Mouse (Mus musculus) ES-E14 (cell line): ENCODE data around the gene Mien1. TPM values are rescaled to one million over a fixed set of nuclear protein-coding genes. Genes with fewer than 3 reads are reported as not detected.

ENCODE experiments used
- DNase-seq: peaks from one replicate; pipeline ENCODE4 v3.0.0-alpha.2; 2013; ENCODE audit warnings: low read depth, low spot score
- H3K27ac ChIP-seq: 2 replicates; pipeline ENCODE4 v1.5.1; 2012; ENCODE audit warnings: low read depth, mild to moderate bottlenecking, low read length, moderate library complexity, mixed read lengths; ENCODE audit not compliant: poor library complexity, insufficient read depth, severe bottlenecking
- H3K36me3 ChIP-seq: 2 replicates; pipeline ENCODE4 v1.6.1; 2012; ENCODE audit warnings: mild to moderate bottlenecking, low read length, moderate library complexity, mixed read lengths; ENCODE audit not compliant: control insufficient read depth, poor library complexity, insufficient read depth, severe bottlenecking
- H3K4me1 ChIP-seq, 2 experiments: fragments of 150-350 bp in 1 of 2; sonication (generic) in 1 of 2; 2 replicates each; pipeline ENCODE4 v1.6.1; 2012; ENCODE audit warnings: low read length in 2 of 2, mild to moderate bottlenecking in 1 of 2, mixed read lengths in 1 of 2; ENCODE audit not compliant: control insufficient read depth in 2 of 2, insufficient read depth in 2 of 2, poor library complexity in 1 of 2
- H3K4me3 ChIP-seq, 2 experiments: fragments of 150-350 bp in 1 of 2; sonication (generic) in 1 of 2; 2 replicates each; pipeline ENCODE4 v1.5.1; 2012; ENCODE audit warnings: low read length in 2 of 2, low read depth in 1 of 2, mild to moderate bottlenecking in 1 of 2, mixed read lengths in 1 of 2; ENCODE audit not compliant: insufficient read depth in 1 of 2, poor library complexity in 1 of 2, severe bottlenecking in 1 of 2
- H3K9ac ChIP-seq: 2 replicates; pipeline ENCODE4 v1.6.1; 2012; ENCODE audit warnings: low read depth, mild to moderate bottlenecking, low read length, mixed read lengths; ENCODE audit not compliant: poor library complexity, insufficient read depth, severe bottlenecking
- H3K9me3 ChIP-seq: fragments of 150-350 bp; sonication (generic); 2 replicates; pipeline ENCODE4 v1.6.1; 2012; ENCODE audit warnings: low read depth, mild to moderate bottlenecking, low read length; ENCODE audit not compliant: control insufficient read depth, insufficient read depth
- CHD2 ChIP-seq: IDR thresholded peaks from 2 replicates; pipeline ENCODE4 v1.6.1; 2014; ENCODE audit warnings: mild to moderate bottlenecking, low read depth, low read length, inconsistent platforms
- HCFC1 ChIP-seq: IDR thresholded peaks from 2 replicates; pipeline ENCODE4 v1.6.1; 2012; ENCODE audit warnings: low read length, inconsistent platforms, borderline replicate concordance; ENCODE audit not compliant: insufficient read depth
- MAFK ChIP-seq: IDR thresholded peaks from 2 replicates; pipeline ENCODE4 v1.6.1; 2014; ENCODE audit warnings: mild to moderate bottlenecking, low read depth, low read length, inconsistent platforms; ENCODE audit not compliant: insufficient read depth
- ZC3H11A ChIP-seq: IDR thresholded peaks from 2 replicates; pipeline ENCODE4 v1.6.1; 2012; ENCODE audit warnings: low read depth, mild to moderate bottlenecking, inconsistent platforms, low read length, borderline replicate concordance
- ZNF384 ChIP-seq: IDR thresholded peaks from 2 replicates; pipeline ENCODE4 v1.6.1; 2012; ENCODE audit warnings: low read depth, low read length, inconsistent platforms
- in situ Hi-C, 2 experiments: fragments of 600-800 bp; cut with MboI; formaldehyde crosslinking; loops; one replicate each; pipeline ENCODE4 v1.15.1; 2025; ENCODE audit warnings: low sequenced_read_pairs in 2 of 2, inconsistent platforms in 1 of 2; ENCODE audit not compliant: unreplicated experiment in 2 of 2
- total RNA-seq: library from RNA; depleted of rRNA; stranded (reverse); fragments of 300-350 nt; gene quantifications from 2 replicates; pipeline ENCODE4 v1.2.3, GENCODE M21; 2012

Mien1 gene
- total RNA-seq, 1 experiment, result 52.5 TPM

DNA sequence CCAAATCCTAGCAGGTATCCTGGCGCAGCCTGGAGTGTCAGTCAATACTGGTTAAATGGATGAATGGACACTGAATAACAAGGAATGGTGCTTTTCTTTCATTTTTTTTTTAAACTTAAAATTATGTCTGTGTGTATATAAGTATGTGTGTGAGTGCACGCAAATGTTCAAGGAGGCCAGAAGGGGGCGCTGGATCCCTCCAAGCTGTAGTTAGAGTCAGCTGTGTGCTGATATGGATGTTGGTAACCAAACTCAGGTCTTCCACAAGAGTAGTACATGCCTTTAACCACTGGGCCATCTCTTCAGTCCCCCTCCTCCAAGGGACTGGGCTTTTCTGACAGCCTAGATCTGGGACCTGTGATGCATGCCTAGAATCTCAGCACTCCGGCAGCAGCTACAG is 16.7 kb upstream of the Mien1 start:
- Histone ChIP-seq H3K9ac (no peak overlapping the region), H3K9me3 (no peaks in the 10 kb centered on the region), H3K4me3 (no peak overlapping the region), H3K27ac (no peak overlapping the region), H3K36me3 (peaks cover 52% of the 10 kb centered on the region), H3K4me1 (peaks cover 3 to 20% of the 10 kb centered on the region in 2 experiments; a peak in 3 of 4 replicates)
- no peak for DNase-seq
- TF ChIP-seq ZNF384, result 0 out of 2 replicates have a peak, but pooled peaks have one; percentile 14
- no peak for TF ChIP-seq MAFK
- in situ Hi-C loops, result no loop called here

DNA sequence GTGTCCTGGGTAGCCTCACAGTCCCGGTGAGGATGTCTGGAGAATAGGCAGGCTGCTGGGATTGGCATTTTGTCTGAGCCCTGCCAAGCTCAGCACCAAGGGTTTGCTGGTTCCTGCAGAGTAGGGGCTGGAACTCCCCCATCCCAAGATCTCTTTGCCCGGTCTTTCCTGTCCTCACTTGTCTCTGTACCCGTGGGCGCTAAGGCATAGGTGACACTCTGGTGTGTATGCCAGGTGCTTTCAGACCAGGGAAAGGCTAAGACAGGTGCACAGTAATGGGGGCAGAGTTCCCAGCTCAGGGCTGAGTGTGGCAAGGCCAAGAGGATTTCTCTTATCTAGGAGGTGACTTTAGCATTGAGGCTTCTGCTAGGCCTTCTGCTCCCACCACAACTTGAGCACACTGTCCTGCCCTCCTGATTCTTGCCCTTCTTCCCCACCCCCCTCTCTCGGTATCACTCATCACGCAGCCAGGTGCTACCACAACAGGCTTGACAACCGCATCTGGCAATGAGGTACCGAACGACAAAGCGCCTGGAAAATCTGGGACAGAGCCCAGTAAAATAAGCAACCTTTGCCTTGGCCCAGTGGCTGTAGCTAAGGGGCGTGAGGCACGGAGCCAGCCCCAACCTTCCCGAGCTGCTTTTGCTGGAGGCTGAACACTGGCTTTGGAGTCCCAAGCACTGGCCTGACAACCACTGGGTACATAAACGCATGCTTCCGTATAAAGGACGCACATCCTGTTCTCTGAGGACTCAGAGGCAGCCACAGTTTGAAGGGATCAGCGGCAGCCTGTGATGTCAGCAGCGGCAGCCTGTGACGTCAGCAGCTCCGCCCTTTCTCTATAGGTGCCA is 11.4 kb upstream of the Mien1 start:
- Histone ChIP-seq H3K27ac (no peak overlapping the region), H3K9ac (no peak overlapping the region), H3K4me3 (peak overlapping the region; percentile 22 to 39; a peak in 2 of 4 replicates), H3K4me1 (peaks cover 9 to 31% of the 10 kb centered on the region in 2 experiments), H3K36me3 (peaks cover 51% of the 10 kb centered on the region), H3K9me3 (no peaks in the 10 kb centered on the region)
- in situ Hi-C loops, result no loop called here
- TF ChIP-seq CHD2 (no peak), MAFK (no peak), ZNF384 (no peak), HCFC1 (no peak), ZC3H11A (no peak)
- DNase-seq, result no peak

DNA sequence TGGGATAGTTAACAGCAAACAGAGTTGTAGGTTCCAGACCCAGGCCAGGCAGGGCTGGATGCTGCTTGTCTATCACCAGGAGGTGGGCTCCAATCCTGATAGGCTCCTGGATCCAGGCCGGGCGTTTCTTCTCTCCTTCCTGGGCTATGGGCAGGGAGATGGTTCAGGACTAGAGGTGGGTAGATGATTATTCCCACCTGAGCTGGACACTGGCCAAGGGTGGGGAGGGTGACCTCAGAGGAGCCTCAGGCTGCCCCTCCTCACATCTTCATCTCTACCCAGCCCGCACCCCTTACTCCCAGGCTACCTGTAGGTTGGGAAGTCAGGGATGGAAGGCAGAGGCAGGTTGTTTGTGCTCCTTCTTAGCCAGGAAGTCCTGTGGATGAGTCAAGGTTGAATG is 10.6 kb upstream of the Mien1 start:
- Histone ChIP-seq H3K4me3 (peak overlapping the region; percentile 22 to 38; a peak in 2 of 4 replicates), H3K9me3 (no peaks in the 10 kb centered on the region), H3K9ac (no peak overlapping the region), H3K27ac (no peak overlapping the region), H3K4me1 (peaks cover 9 to 31% of the 10 kb centered on the region in 2 experiments), H3K36me3 (peaks cover 44% of the 10 kb centered on the region)
- TF ChIP-seq ZNF384 (no peak), CHD2 (no peak), MAFK (no peak), ZC3H11A (no peak), HCFC1 (no peak)
- DNase-seq, result no peak
- in situ Hi-C loops, result no loop called here

DNA sequence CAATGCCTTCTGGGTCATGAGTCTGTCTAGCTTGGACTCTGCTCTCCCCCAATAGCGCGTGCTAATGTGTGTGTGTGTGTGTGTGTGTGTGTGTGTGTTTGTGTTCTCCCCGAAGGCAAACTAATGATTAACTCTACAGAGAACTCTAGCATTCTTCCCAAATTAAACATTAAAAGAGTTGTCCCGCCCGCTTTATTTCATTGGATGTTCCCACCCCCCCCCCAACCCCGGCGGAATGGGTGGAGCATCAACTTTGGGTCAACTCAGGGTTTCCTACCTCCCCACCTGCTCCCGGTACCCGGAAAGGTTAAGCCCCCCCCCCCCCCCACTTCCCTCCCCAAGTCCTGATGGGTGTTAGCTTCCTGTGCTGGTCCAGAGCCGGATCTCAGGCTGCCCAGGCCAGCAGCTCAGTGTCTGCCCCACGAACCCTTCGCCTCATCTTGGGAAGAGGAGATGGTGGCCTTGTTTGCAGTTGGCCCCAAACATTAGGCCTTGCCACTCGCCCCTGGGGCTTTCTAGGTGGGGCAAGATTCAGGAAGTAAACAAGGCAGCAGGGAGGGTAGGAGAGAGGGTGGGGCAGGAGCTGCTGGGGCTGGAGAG is 9.5 kb upstream of the Mien1 start:
- H3K4me3 ChIP-seq, result peak overlapping the region; percentile 61 to 78
- H3K36me3 ChIP-seq, result peaks cover 32% of the 10 kb centered on the region
- H3K27ac ChIP-seq, result peak overlapping the region; percentile 68; the same call in 1 of the 2 replicates
- H3K9me3 ChIP-seq, result no peaks in the 10 kb centered on the region
- peaks cover 9 to 31% of the 10 kb centered on the region in 2 experiments for H3K4me1 ChIP-seq
- TF ChIP-seq ZC3H11A (no peak), ZNF384 (no peak), MAFK (no peak), HCFC1 (no peak), CHD2 (no peak)
- H3K9ac ChIP-seq, result peak overlapping the region; percentile 71
- in situ Hi-C loops, result no loop called here
- no peak for DNase-seq
